Mouse (Mus musculus) heart, embryonic 16.5 days (tissue): ENCODE measurements at regions not wholly inside any gene's neighbourhood (a gene's known extent, or its start where the extent isn't known, plus 50 kb on each side); places are given as distances from the start of the nearest gene placed in this dataset.
A peak's percentile ranks its signal among the peaks of the same experiment; 100 is the strongest.
"Not testable (repeated sequence)": the region's sequence is repeated elsewhere in the genome, so short reads cannot be mapped to it uniquely, and the experiment has no call there.

Experiments used
- ATAC-seq: fragments of 200-750 bp; cut with Nextera tagmentation; replicated peaks from 2 replicates; pipeline ENCODE4 v1.8.0; 2017; ENCODE audit warnings: moderate number of reproducible peaks; ENCODE audit not compliant: insufficient read depth, low FRiP score; ENCODE audit errors: extremely low read depth
- H3K27ac ChIP-seq: fragments of 300-500 bp; sonication (generic); 2 replicates; pipeline ENCODE4 v1.5.1; 2014; ENCODE audit warnings: mild to moderate bottlenecking, low read length, control low read depth, moderate library complexity
- H3K27me3 ChIP-seq: fragments of 300-500 bp; sonication (generic); 2 replicates; pipeline ENCODE4 v1.6.1; 2014; ENCODE audit warnings: low read length, mixed read lengths; ENCODE audit not compliant: control insufficient read depth, insufficient read depth
- H3K36me3 ChIP-seq: fragments of 300-500 bp; sonication (generic); 2 replicates; pipeline ENCODE4 v1.6.1; 2014; ENCODE audit not compliant: control insufficient read depth, insufficient read depth
- H3K4me1 ChIP-seq: fragments of 300-500 bp; sonication (generic); 2 replicates; pipeline ENCODE4 v1.6.1; 2014; ENCODE audit warnings: low read length, mixed read lengths; ENCODE audit not compliant: control insufficient read depth, insufficient read depth
- H3K4me2 ChIP-seq: fragments of 300-500 bp; sonication (generic); 2 replicates; pipeline ENCODE4 v1.6.1; 2014; ENCODE audit warnings: low read depth, mild to moderate bottlenecking, control low read depth, low read length
- H3K4me3 ChIP-seq: fragments of 300-500 bp; sonication (generic); 2 replicates; pipeline ENCODE4 v1.5.1; 2014; ENCODE audit warnings: mild to moderate bottlenecking, control low read depth, low read length
- H3K9ac ChIP-seq: fragments of 300-500 bp; sonication (generic); 2 replicates; pipeline ENCODE4 v1.6.1; 2014; ENCODE audit warnings: low read length, control low read depth
- H3K9me3 ChIP-seq: fragments of 300-500 bp; sonication (generic); replicated peaks from 2 replicates; pipeline ENCODE4 v1.6.1; 2016; ENCODE audit warnings: low read length; ENCODE audit not compliant: control insufficient read depth
- WGBS: fragments of 180-500 bp; shearing (Covaris S2); extraction: QIAGEN DNeasy Blood & Tissue Kit; methylation state at CpG from one replicate; pipeline ENCODE4 v1.1.7; 2014; 5-methylcytosine and 5-hydroxymethylcytosine counted together

GRCm38 (mm10) chr16:56323828-56324227 lies 119.7 kb downstream of the Impg2 start:
- H3K27me3 ChIP-seq, H3K4me3 ChIP-seq, H3K27ac ChIP-seq, H3K36me3 ChIP-seq, H3K9me3 ChIP-seq, ATAC-seq, H3K9ac ChIP-seq, H3K4me1 ChIP-seq, H3K4me2 ChIP-seq: not testable (repeated sequence)
- 69% methylated on average over 3 of the region's 3 CpGs for WGBS

- Histone ChIP-seq H3K27ac (no peak overlapping the region), H3K4me3 (no peak overlapping the region)
- ATAC-seq, result no peak
These were observed 128.3 kb upstream of the Abi3bp start for GRCm38 (mm10) chr16:56349415-56349814.

GRCm38 (mm10) chr16:56352888-56353287 lies 124.8 kb upstream of the Abi3bp start:
- Histone ChIP-seq H3K27me3 (no peaks in the 10 kb centered on the region), H3K36me3 (no peaks in the 10 kb centered on the region), H3K4me3 (no peak overlapping the region), H3K4me1 (no peaks in the 10 kb centered on the region), H3K9me3 (no peaks in the 10 kb centered on the region), H3K9ac (no peak overlapping the region), H3K4me2 (no peak overlapping the region), H3K27ac (no peak overlapping the region)
- 33% methylated on average over 3 of the region's 3 CpGs for WGBS
- no peak for ATAC-seq

More at GRCm38 (mm10) chr16:56349415-56349814, 128.3 kb upstream of the Abi3bp start:
- Histone ChIP-seq H3K4me2 (no peak overlapping the region), H3K9ac (no peak overlapping the region), H3K27me3 (no peaks in the 10 kb centered on the region), H3K4me1 (no peaks in the 10 kb centered on the region), H3K36me3 (no peaks in the 10 kb centered on the region), H3K9me3 (no peaks in the 10 kb centered on the region)

GRCm38 (mm10) chr16:56359101-56359500 lies 118.6 kb upstream of the Abi3bp start:
- WGBS, result 72% methylated on average over 2 of the region's 2 CpGs
- Histone ChIP-seq H3K9ac (no peak overlapping the region), H3K36me3 (no peaks in the 10 kb centered on the region), H3K27ac (no peak overlapping the region), H3K27me3 (no peaks in the 10 kb centered on the region), H3K4me3 (no peak overlapping the region), H3K9me3 (no peaks in the 10 kb centered on the region), H3K4me2 (no peak overlapping the region), H3K4me1 (no peaks in the 10 kb centered on the region)
- no peak for ATAC-seq

- 12% methylated on average over 1 of the region's 1 CpGs for WGBS
- Histone ChIP-seq H3K27ac (no peak overlapping the region), H3K36me3 (no peaks in the 10 kb centered on the region), H3K27me3 (no peaks in the 10 kb centered on the region), H3K9ac (no peak overlapping the region), H3K4me3 (no peak overlapping the region), H3K4me1 (no peaks in the 10 kb centered on the region), H3K4me2 (no peak overlapping the region), H3K9me3 (0 out of 2 replicates have a peak, but pooled peaks cover 4% of the 10 kb centered on the region)
- ATAC-seq, result peak; percentile 65
These were observed 116.7 kb upstream of the Abi3bp start for GRCm38 (mm10) chr16:56360992-56361391.

GRCm38 (mm10) chr16:56378356-56378755 lies 99.3 kb upstream of the Abi3bp start:
- no peaks in the 10 kb centered on the region for H3K36me3 ChIP-seq
- no peaks in the 10 kb centered on the region for H3K9me3 ChIP-seq
- no peak for ATAC-seq
- peaks cover 5% of the 10 kb centered on the region; the same call in 1 of the 2 replicates for H3K4me1 ChIP-seq
- no peak overlapping the region for H3K9ac ChIP-seq
- no peak overlapping the region for H3K4me2 ChIP-seq
- 68% methylated on average over 2 of the region's 2 CpGs for WGBS
- no peak overlapping the region for H3K27ac ChIP-seq
- H3K27me3 ChIP-seq, result no peaks in the 10 kb centered on the region
- H3K4me3 ChIP-seq, result no peak overlapping the region

- no peak overlapping the region for H3K27ac ChIP-seq
- no peaks in the 10 kb centered on the region for H3K36me3 ChIP-seq
- no peaks in the 10 kb centered on the region for H3K9me3 ChIP-seq
- 66% methylated on average over 4 of the region's 4 CpGs for WGBS
- H3K4me3 ChIP-seq, result no peak overlapping the region
- H3K4me2 ChIP-seq, result no peak overlapping the region
- H3K9ac ChIP-seq, result no peak overlapping the region
- peaks cover 5% of the 10 kb centered on the region; the same call in 1 of the 2 replicates for H3K4me1 ChIP-seq
- no peak for ATAC-seq
- H3K27me3 ChIP-seq, result no peaks in the 10 kb centered on the region
These were observed 97.0 kb upstream of the Abi3bp start for GRCm38 (mm10) chr16:56380680-56381079.

GRCm38 (mm10) chr16:56386539-56386938 lies 91.1 kb upstream of the Abi3bp start:
- 62% methylated on average over 4 of the region's 4 CpGs for WGBS
- no peak overlapping the region for H3K9ac ChIP-seq
- H3K9me3 ChIP-seq, result no peaks in the 10 kb centered on the region
- no peaks in the 10 kb centered on the region for H3K27me3 ChIP-seq
- H3K27ac ChIP-seq, result no peak overlapping the region
- ATAC-seq, result no peak
- no peak overlapping the region for H3K4me2 ChIP-seq
- no peaks in the 10 kb centered on the region for H3K36me3 ChIP-seq
- H3K4me1 ChIP-seq, result no peaks in the 10 kb centered on the region
- H3K4me3 ChIP-seq, result no peak overlapping the region

- H3K9me3 ChIP-seq, result no peaks in the 10 kb centered on the region
- ATAC-seq, result no peak
- no peaks in the 10 kb centered on the region for H3K36me3 ChIP-seq
- H3K4me1 ChIP-seq, result peaks cover 4% of the 10 kb centered on the region; the same call in 1 of the 2 replicates
- 64% methylated on average over 3 of the region's 3 CpGs for whole genome bisulfite sequencing
- no peak overlapping the region for H3K4me2 ChIP-seq
- H3K4me3 ChIP-seq, result no peak overlapping the region
- H3K9ac ChIP-seq, result no peak overlapping the region
- H3K27ac ChIP-seq, result no peak overlapping the region
- no peaks in the 10 kb centered on the region for H3K27me3 ChIP-seq
These were observed 84.8 kb upstream of the Abi3bp start for GRCm38 (mm10) chr16:56392843-56393242.

- H3K27ac ChIP-seq, result no peak overlapping the region
- H3K4me2 ChIP-seq, result no peak overlapping the region
- H3K36me3 ChIP-seq, result no peaks in the 10 kb centered on the region
- no peak overlapping the region for H3K9ac ChIP-seq
- H3K27me3 ChIP-seq, result no peaks in the 10 kb centered on the region
- H3K4me1 ChIP-seq, result peaks cover 4% of the 10 kb centered on the region; the same call in 1 of the 2 replicates
- H3K4me3 ChIP-seq, result no peak overlapping the region
- ATAC-seq, result no peak
- WGBS, result 27% methylated on average over 4 of the region's 4 CpGs
- H3K9me3 ChIP-seq, result peaks cover 4% of the 10 kb centered on the region
These were observed 81.1 kb upstream of the Abi3bp start for GRCm38 (mm10) chr16:56396586-56396985.
